Mouse (Mus musculus) hindbrain, embryonic 11.5 days (tissue): Measurements from ENCODE around the gene Cfb. TPM values are rescaled to one million over a fixed set of nuclear protein-coding genes. Genes with fewer than 3 reads are reported as not detected.
"Not testable (repeated sequence)": the region's sequence is repeated elsewhere in the genome, so short reads cannot be mapped to it uniquely, and the experiment has no call there.

Experiments used
- ATAC-seq: fragments of 200-750 bp; cut with Nextera tagmentation; 2 replicates; pipeline ENCODE4 v1.8.0; 2017; ENCODE audit warnings: mild to moderate bottlenecking, moderate TSS enrichment, moderate library complexity; ENCODE audit not compliant: low FRiP score
- DNase-seq: peaks from one replicate; pipeline ENCODE4 v3.0.0-alpha.2; 2015; ENCODE audit warnings: low spot score
- H3K27ac ChIP-seq: fragments of 300-500 bp; sonication (generic); 2 replicates; pipeline ENCODE4 v1.5.1; 2014; ENCODE audit warnings: mild to moderate bottlenecking, low read depth, low read length
- H3K27me3 ChIP-seq: fragments of 300-500 bp; sonication (generic); 2 replicates; pipeline ENCODE4 v1.6.1; 2014; ENCODE audit warnings: mild to moderate bottlenecking, low read length, moderate library complexity, mixed read lengths; ENCODE audit not compliant: control insufficient read depth, insufficient read depth
- H3K36me3 ChIP-seq: fragments of 300-500 bp; sonication (generic); 2 replicates; pipeline ENCODE4 v1.6.1; 2014; ENCODE audit warnings: mild to moderate bottlenecking, low read length, moderate library complexity, mixed read lengths; ENCODE audit not compliant: control insufficient read depth, insufficient read depth
- H3K4me1 ChIP-seq: fragments of 300-500 bp; sonication (generic); replicated peaks from 2 replicates; pipeline ENCODE4 v1.6.1; 2014; ENCODE audit warnings: low read length, mixed read lengths; ENCODE audit not compliant: control insufficient read depth, insufficient read depth
- H3K4me2 ChIP-seq: fragments of 300-500 bp; sonication (generic); replicated peaks from 2 replicates; pipeline ENCODE4 v1.6.1; 2014; ENCODE audit warnings: mild to moderate bottlenecking, low read depth, low read length
- H3K4me3 ChIP-seq: fragments of 300-500 bp; sonication (generic); 2 replicates; pipeline ENCODE4 v1.5.1; 2014; ENCODE audit warnings: low read depth, low read length
- H3K9ac ChIP-seq: fragments of 300-500 bp; sonication (generic); 2 replicates; pipeline ENCODE4 v1.6.1; 2014; ENCODE audit warnings: low read depth, low read length
- H3K9me3 ChIP-seq: fragments of 300-500 bp; sonication (generic); 2 replicates; pipeline ENCODE4 v1.6.1; 2016; ENCODE audit warnings: low read length; ENCODE audit not compliant: control insufficient read depth
- WGBS: fragments of 180-500 bp; shearing (Covaris S2); extraction: QIAGEN DNeasy Blood & Tissue Kit; methylation state at CpG from one replicate; pipeline ENCODE4 v1.1.7; 2014; 5-methylcytosine and 5-hydroxymethylcytosine counted together
- polyA plus RNA-seq: library from polyadenylated mRNA; unstranded; fragments of >200 nt; fragmentation: Nextera tagmentation; extraction: Ambion mirVana; gene quantifications from 2 replicates; pipeline ENCODE4 v1.2.1, GENCODE M21; 2014

Gene Cfb
- polyA plus RNA-seq = 1.0 and 2.1 TPM in 2 replicates

GRCm38 (mm10) chr17:34862416-34863081, at the start of gene Cfb:
Gene Cfb, minus strand, starts transcription at chr17:34862518.
- Histone ChIP-seq H3K36me3 (no peaks in the 10 kb centered on the region), H3K27ac (no peak within 1 kb of the TSS), H3K4me2 (no peak within 1 kb of the TSS), H3K27me3 (no peaks in the 10 kb centered on the region), H3K4me1 (no peaks in the 10 kb centered on the region), H3K9ac (no peak within 1 kb of the TSS), H3K9me3 (no peaks in the 10 kb centered on the region), H3K4me3 (no peak within 1 kb of the TSS)
- WGBS = 73% methylated on average over 8 of the region's 8 CpGs
- DNase-seq (no peak), ATAC-seq (no peak)

- peaks cover 30% of the 10 kb centered on the region for H3K36me3 ChIP-seq
- no peak overlapping the region for H3K27ac ChIP-seq
- no peaks in the 10 kb centered on the region for H3K9me3 ChIP-seq
- ATAC-seq (peak; percentile 46; the same call in 1 of the 2 replicates), DNase-seq (peak; percentile 80)
- 53% methylated on average over 5 of the region's 5 CpGs for WGBS
- no peaks in the 10 kb centered on the region for H3K4me1 ChIP-seq
- no peak overlapping the region for H3K9ac ChIP-seq
- H3K4me2 ChIP-seq = no peak overlapping the region
- H3K27me3 ChIP-seq = no peaks in the 10 kb centered on the region
- no peak overlapping the region for H3K4me3 ChIP-seq
These were observed 49.6 kb upstream of the Cfb start for GRCm38 (mm10) chr17:34911945-34912351.

- Histone ChIP-seq H3K4me1 (no peaks in the 10 kb centered on the region), H3K4me2 (no peak overlapping the region), H3K27ac (no peak overlapping the region), H3K27me3 (no peaks in the 10 kb centered on the region), H3K4me3 (no peak overlapping the region), H3K9me3 (no peaks in the 10 kb centered on the region), H3K9ac (no peak overlapping the region), H3K36me3 (peaks cover 39% of the 10 kb centered on the region)
- ATAC-seq (no peak), DNase-seq (no peak)
- WGBS = 88% methylated on average over 10 of the region's 10 CpGs
These were observed 48.7 kb upstream of the Cfb start for GRCm38 (mm10) chr17:34910982-34911381.

- ATAC-seq (no peak), DNase-seq (no peak)
- no peak overlapping the region for H3K4me3 ChIP-seq
- H3K4me1 ChIP-seq = no peaks in the 10 kb centered on the region
- 93% methylated on average over 9 of the region's 9 CpGs for WGBS
- no peak overlapping the region for H3K9ac ChIP-seq
- H3K36me3 ChIP-seq = peaks cover 25% of the 10 kb centered on the region
- no peaks in the 10 kb centered on the region for H3K27me3 ChIP-seq
- no peak overlapping the region for H3K4me2 ChIP-seq
- no peak overlapping the region for H3K27ac ChIP-seq
- H3K9me3 ChIP-seq = no peaks in the 10 kb centered on the region
These were observed 40.6 kb upstream of the Cfb start for GRCm38 (mm10) chr17:34902895-34903294.

- H3K27me3 ChIP-seq, H3K9ac ChIP-seq, H3K9me3 ChIP-seq, H3K27ac ChIP-seq, H3K4me1 ChIP-seq, ATAC-seq, H3K4me2 ChIP-seq, H3K4me3 ChIP-seq, DNase-seq: not testable (repeated sequence)
- peaks cover 22% of the 10 kb centered on the region for H3K36me3 ChIP-seq
- WGBS = 87% methylated on average over 8 of the region's 10 CpGs
These were observed 39.6 kb upstream of the Cfb start for GRCm38 (mm10) chr17:34901948-34902347.

- not testable (repeated sequence) for H3K27me3 ChIP-seq, H3K27ac ChIP-seq
These were observed 38.5 kb upstream of the Cfb start for GRCm38 (mm10) chr17:34900826-34901225.

GRCm38 (mm10) chr17:34899890-34900243, 37.5 kb upstream of the Cfb start:
- ATAC-seq = no peak
- WGBS = 7% methylated on average over 5 of the region's 5 CpGs
- H3K9me3 ChIP-seq = no peaks in the 10 kb centered on the region
- peak overlapping the region; percentile 78 for H3K4me3 ChIP-seq
- no peak overlapping the region for H3K27ac ChIP-seq
- peak overlapping the region; percentile 89 for H3K9ac ChIP-seq
- DNase-seq = no peak
- H3K4me1 ChIP-seq = peaks cover 10% of the 10 kb centered on the region
- peaks cover 12% of the 10 kb centered on the region for H3K36me3 ChIP-seq
- peak overlapping the region; percentile 93 for H3K4me2 ChIP-seq
- no peaks in the 10 kb centered on the region for H3K27me3 ChIP-seq

More at GRCm38 (mm10) chr17:34900826-34901225, 38.5 kb upstream of the Cfb start:
- not testable (repeated sequence) for H3K4me3 ChIP-seq, H3K4me2 ChIP-seq, H3K9me3 ChIP-seq, H3K9ac ChIP-seq, ATAC-seq, H3K4me1 ChIP-seq, DNase-seq
- peaks cover 18% of the 10 kb centered on the region for H3K36me3 ChIP-seq

GRCm38 (mm10) chr17:34899053-34899889, 37.0 kb upstream of the Cfb start:
- Histone ChIP-seq H3K9me3 (no peaks in the 10 kb centered on the region), H3K27ac (peak overlapping the region; percentile 97), H3K4me3 (peak overlapping the region; percentile 78), H3K4me1 (peaks cover 10% of the 10 kb centered on the region), H3K27me3 (no peaks in the 10 kb centered on the region), H3K4me2 (peak overlapping the region; percentile 93), H3K36me3 (peaks cover 9% of the 10 kb centered on the region), H3K9ac (peak overlapping the region; percentile 89)
- 1% methylated on average over 42 of the region's 45 CpGs for WGBS
- DNase-seq (peak; percentile 56), ATAC-seq (peak; percentile 11)
